Comparison of ENCODE assay signal across 17 mouse cellular contexts in the genomic region with DNA sequence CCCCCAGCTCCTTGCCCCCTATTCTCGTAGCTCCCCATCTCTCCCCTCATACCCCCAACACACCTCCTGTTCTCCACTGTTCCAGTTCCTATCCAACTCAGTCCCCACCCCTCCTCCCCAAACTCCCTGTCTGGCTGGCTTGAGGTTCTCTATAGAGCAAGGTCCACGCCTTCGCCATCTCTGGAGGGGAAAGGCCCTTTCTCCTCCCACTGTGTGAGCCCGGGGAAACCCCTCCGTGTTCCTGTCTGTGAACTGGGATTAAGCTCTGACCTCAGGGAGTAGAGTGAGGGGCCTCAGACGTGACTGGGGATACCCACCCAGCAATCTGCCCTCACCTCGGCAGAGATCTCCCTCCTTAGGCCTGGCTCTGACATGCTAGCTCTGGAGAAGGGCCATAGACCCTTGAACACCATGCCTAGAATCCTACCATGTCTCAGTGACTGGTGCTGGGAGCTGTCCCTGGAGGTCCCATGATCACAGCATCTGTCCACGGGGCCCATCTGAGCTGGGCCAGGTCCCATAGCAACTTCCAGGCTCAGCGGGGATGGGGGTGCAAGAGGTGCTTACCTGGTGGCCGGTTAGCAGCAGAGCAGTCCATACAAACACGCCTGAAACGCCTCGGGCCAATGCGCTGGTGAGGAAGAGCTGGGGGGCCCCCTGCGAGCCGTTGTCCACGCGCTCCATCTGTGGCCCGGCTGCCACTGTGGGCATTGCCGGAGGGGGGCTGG. TPM values are rescaled to one million over a fixed set of nuclear protein-coding genes. Genes with fewer than 3 reads are reported as not detected.
DNase-seq lines count a peak whose midpoint lies in the region; ATAC-seq lines count a peak whose summit lies in the region.
"Had no signal": no experiment of that assay in that cellular context is flagged by ENCODE, and none has a peak within 500 bp of the region (broad histone marks: within the 10 kb centered on the region; RNA-seq: fewer than 3 reads in every experiment).

No protein-coding gene starts in this region.

- ATAC-seq in heart, embryonic 11.5 days (replicated peaks; ENCODE audit: insufficient number of reproducible peaks, low FRiP score, low TSS enrichment), result no peak
- ATAC-seq in megakaryocyte, adult 5-6 weeks (ENCODE audit: poor library complexity, severe bottlenecking), result no peak
- ATAC-seq in limb, embryonic 13.5 days (ENCODE audit: low FRiP score, low read depth), result no peak
- ATAC-seq in stomach, embryonic 16.5 days (ENCODE audit: insufficient read depth, low FRiP score), result 0 out of 2 replicates have a peak, but pooled peaks have one; percentile 1
- ATAC-seq in CD4-positive, CD25-positive, alpha-beta regulatory T cell, adult 4 months, result no peak

- H3K9me3 ChIP-seq in heart, embryonic 11.5 days (replicated peaks; ENCODE audit: control insufficient read depth, low read length), result no peaks in the 10 kb centered on the region
- no peaks in the 10 kb centered on the region for H3K9me3 ChIP-seq in megakaryocyte, embryonic 14.5 days
- no peaks in the 10 kb centered on the region for H3K9me3 ChIP-seq in limb, embryonic 13.5 days
- no peaks in the 10 kb centered on the region for H3K9me3 ChIP-seq in stomach, embryonic 16.5 days (replicated peaks; ENCODE audit: control insufficient read depth, low read length)
- H3K9me3 ChIP-seq: midbrain, embryonic 12.5 days had no signal

- DNase-seq in heart, postnatal 14 days, result no peak
- DNase-seq in thymus, postnatal 36 days, result no peak
- DNase-seq: adrenal gland, postnatal 25 days; B cell, adult 2 months; right cerebral cortex, postnatal 25 days had no signal

- peaks cover 8% of the 10 kb centered on the region; the same call in 1 of the 2 replicates for H3K4me1 ChIP-seq in heart, embryonic 11.5 days (ENCODE audit: control insufficient read depth, insufficient read depth, low read length)
- H3K4me1 ChIP-seq in megakaryocyte, embryonic 14.5 days, result peaks cover 85% of the 10 kb centered on the region
- no peaks in the 10 kb centered on the region for H3K4me1 ChIP-seq in limb, embryonic 13.5 days
- H3K4me1 ChIP-seq in stomach, embryonic 16.5 days (ENCODE audit: control insufficient read depth, insufficient read depth, low read length), result peaks cover 3% of the 10 kb centered on the region; the same call in 1 of the 2 replicates
- H3K4me1 ChIP-seq: midbrain, embryonic 12.5 days had no signal

- no peak overlapping the region for H3K27ac ChIP-seq in heart, embryonic 11.5 days (ENCODE audit: low read depth, low read length)
- H3K27ac ChIP-seq in limb, embryonic 13.5 days, result no peak overlapping the region
- H3K27ac ChIP-seq in stomach, embryonic 16.5 days (ENCODE audit: low read length), result peak overlapping the region; percentile 15; the same call in 1 of the 2 replicates
- H3K27ac ChIP-seq: midbrain, embryonic 12.5 days had no signal

- no peaks in the 10 kb centered on the region for H3K36me3 ChIP-seq in heart, embryonic 11.5 days (ENCODE audit: control insufficient read depth, insufficient read depth, low read length)
- H3K36me3 ChIP-seq in megakaryocyte, embryonic 14.5 days (replicated peaks; ENCODE audit: low read length), result peaks cover 10% of the 10 kb centered on the region
- H3K36me3 ChIP-seq in limb, embryonic 13.5 days, result no peaks in the 10 kb centered on the region
- no peaks in the 10 kb centered on the region for H3K36me3 ChIP-seq in stomach, embryonic 16.5 days (ENCODE audit: control insufficient read depth, insufficient read depth, low read length)
- H3K36me3 ChIP-seq: midbrain, embryonic 12.5 days had no signal

- H3K27me3 ChIP-seq in heart, embryonic 11.5 days (ENCODE audit: control insufficient read depth, insufficient read depth, low read length), result peaks cover 27% of the 10 kb centered on the region
- no peaks in the 10 kb centered on the region for H3K27me3 ChIP-seq in megakaryocyte, embryonic 14.5 days (replicated peaks)
- H3K27me3 ChIP-seq in limb, embryonic 13.5 days, result peaks cover 55% of the 10 kb centered on the region
- H3K27me3 ChIP-seq in stomach, embryonic 16.5 days (ENCODE audit: control insufficient read depth, insufficient read depth, low read length), result peaks cover 8% of the 10 kb centered on the region; the same call in 1 of the 2 replicates

- peak overlapping the region; percentile 34; the same call in 1 of the 2 replicates for H3K9ac ChIP-seq in heart, embryonic 11.5 days (ENCODE audit: low read depth, low read length)
- 0 out of 2 replicates have a peak overlapping the region, but pooled peaks have one; percentile 8 for H3K9ac ChIP-seq in limb, embryonic 13.5 days
- H3K9ac ChIP-seq in stomach, embryonic 16.5 days (ENCODE audit: low read length), result peak overlapping the region; percentile 50
- H3K9ac ChIP-seq: midbrain, embryonic 12.5 days had no signal

- intact Hi-C loops in heart, postnatal 14 days (cut with DNase I), result no loop called here

- H3K4me2 ChIP-seq in heart, embryonic 11.5 days, result peak overlapping the region; percentile 34
- H3K4me2 ChIP-seq in limb, embryonic 13.5 days (replicated peaks), result no peak overlapping the region
- peak overlapping the region; percentile 43 for H3K4me2 ChIP-seq in stomach, embryonic 16.5 days (ENCODE audit: low read depth, low read length)
- H3K4me2 ChIP-seq: midbrain, embryonic 12.5 days had no signal

- peak overlapping the region; percentile 23 for H3K4me3 ChIP-seq in heart, embryonic 11.5 days (ENCODE audit: low read depth, low read length)
- H3K4me3 ChIP-seq in megakaryocyte, embryonic 14.5 days (replicated peaks), result peak overlapping the region; percentile 78
- no peak overlapping the region for H3K4me3 ChIP-seq in limb, embryonic 13.5 days
- H3K4me3 ChIP-seq in stomach, embryonic 16.5 days (replicated peaks; ENCODE audit: low read length), result peak overlapping the region; percentile 44; the same call in 1 of the 2 replicates
- H3K4me3 ChIP-seq: midbrain, embryonic 12.5 days had no signal

- WGBS in heart, embryonic 11.5 days (ENCODE audit: insufficient replicate concordance), result 69% methylated on average over 20 of the region's 20 CpGs
- 64% methylated on average over 20 of the region's 20 CpGs for WGBS in limb, embryonic 13.5 days
- WGBS in stomach, embryonic 16.5 days, result 56% methylated on average over 20 of the region's 20 CpGs

RNA-seq across cellular contexts. Expression of a gene that starts 7.2 kb away (rescaled TPM):
- 2.6 and 3.0 TPM in 2 replicates for polyA plus RNA-seq in heart, embryonic 11.5 days (2014; fragmentation: Nextera tagmentation; extraction: Ambion mirVana)
- under 1 TPM in 1 of 2 experiments, not detected in 1; 0.65 TPM for total RNA-seq in heart, postnatal 14 days (2021)
- 4.6 and 27.1 TPM in 2 replicates for polyA plus RNA-seq in megakaryocyte, embryonic 14.5 days (2012; ENCODE audit: insufficient read depth, low replicate concordance)
- total RNA-seq in megakaryocyte, adult 5-6 weeks (2015), result not detected in 2 replicates
- not detected in 2 replicates for total RNA-seq in megakaryocyte, adult 5-6 weeks (2017)
- 1.8 and 2.0 TPM in 2 replicates for polyA plus RNA-seq in limb, embryonic 13.5 days (2015; fragmentation: Nextera tagmentation; extraction: Ambion mirVana)
- polyA plus RNA-seq in stomach, embryonic 16.5 days (2015; fragmentation: Nextera tagmentation; extraction: Ambion mirVana), result 39.7 and 42.4 TPM in 2 replicates
- under 1 TPM in 1 of 2 experiments, not detected in 1; 0.18 TPM for polyA plus RNA-seq in CD4-positive, CD25-positive, alpha-beta regulatory T cell, adult 4 months (2017; shearing (Covaris generic))
- total RNA-seq: adrenal gland, postnatal 25 days had no signal

RNA-seq across cellular contexts. Expression of a gene that starts 13.6 kb away (rescaled TPM):
- polyA plus RNA-seq in heart, embryonic 11.5 days (2014; fragmentation: Nextera tagmentation; extraction: Ambion mirVana), result not detected in 2 replicates
- total RNA-seq in heart, postnatal 14 days (2021), result not detected
- not detected in 2 replicates for polyA plus RNA-seq in megakaryocyte, embryonic 14.5 days (2012; ENCODE audit: insufficient read depth, low replicate concordance)
- total RNA-seq in megakaryocyte, adult 5-6 weeks (2015), result not detected in 2 replicates
- total RNA-seq in megakaryocyte, adult 5-6 weeks (2017), result 0.18 TPM in 1 of 2 replicates, not detected in the other
- not detected in 2 replicates for polyA plus RNA-seq in limb, embryonic 13.5 days (2015; fragmentation: Nextera tagmentation; extraction: Ambion mirVana)
- not detected in 2 replicates for polyA plus RNA-seq in stomach, embryonic 16.5 days (2015; fragmentation: Nextera tagmentation; extraction: Ambion mirVana)
- not detected for polyA plus RNA-seq in CD4-positive, CD25-positive, alpha-beta regulatory T cell, adult 4 months (2017; shearing (Covaris generic))
- total RNA-seq: adrenal gland, postnatal 25 days; hematopoietic stem cell, adult 5-6 weeks; left cerebral cortex, adult 8-10 months had no signal
- polyA plus RNA-seq: gonadal fat pad, adult 2 months; large intestine, adult 2 months; midbrain, embryonic 12.5 days; urinary bladder, adult 2 months had no signal

RNA-seq across cellular contexts. Expression of a gene that starts 14.1 kb away (rescaled TPM):
- polyA plus RNA-seq in heart, embryonic 11.5 days (2014; fragmentation: Nextera tagmentation; extraction: Ambion mirVana), result 49.6 and 50.1 TPM in 2 replicates
- 10 to 100 TPM in 1 of 2 experiments, 1 to 10 TPM in 1; 9.9 to 10.8 TPM for total RNA-seq in heart, postnatal 14 days (2021)
- 8.5 and 30.7 TPM in 2 replicates for polyA plus RNA-seq in megakaryocyte, embryonic 14.5 days (2012; ENCODE audit: insufficient read depth, low replicate concordance)
- total RNA-seq in megakaryocyte, adult 5-6 weeks (2015), result 17.6 and 18.3 TPM in 2 replicates
- 15.2 and 15.6 TPM in 2 replicates for total RNA-seq in megakaryocyte, adult 5-6 weeks (2017)
- 68.3 and 80.7 TPM in 2 replicates for polyA plus RNA-seq in limb, embryonic 13.5 days (2015; fragmentation: Nextera tagmentation; extraction: Ambion mirVana)
- polyA plus RNA-seq in stomach, embryonic 16.5 days (2015; fragmentation: Nextera tagmentation; extraction: Ambion mirVana), result 62.5 and 62.9 TPM in 2 replicates
- 10 to 100 TPM; 45.9 to 60.3 TPM for polyA plus RNA-seq in CD4-positive, CD25-positive, alpha-beta regulatory T cell, adult 4 months (2017; shearing (Covaris generic))

RNA-seq across cellular contexts. Expression of a gene that starts 21.2 kb away (rescaled TPM):
- 13.5 and 19.1 TPM in 2 replicates for polyA plus RNA-seq in heart, embryonic 11.5 days (2014; fragmentation: Nextera tagmentation; extraction: Ambion mirVana)
- total RNA-seq in heart, postnatal 14 days (2021), result 10 to 100 TPM; 23.4 to 26.9 TPM
- polyA plus RNA-seq in megakaryocyte, embryonic 14.5 days (2012; ENCODE audit: insufficient read depth, low replicate concordance), result 26.5 and 40.1 TPM in 2 replicates
- 9.7 and 10.1 TPM in 2 replicates for total RNA-seq in megakaryocyte, adult 5-6 weeks (2015)
- total RNA-seq in megakaryocyte, adult 5-6 weeks (2017), result 18.2 and 20.9 TPM in 2 replicates
- polyA plus RNA-seq in limb, embryonic 13.5 days (2015; fragmentation: Nextera tagmentation; extraction: Ambion mirVana), result 7.3 and 8.6 TPM in 2 replicates
- polyA plus RNA-seq in stomach, embryonic 16.5 days (2015; fragmentation: Nextera tagmentation; extraction: Ambion mirVana), result 18.9 and 22.3 TPM in 2 replicates
- 10 to 100 TPM; 13.6 to 17.2 TPM for polyA plus RNA-seq in CD4-positive, CD25-positive, alpha-beta regulatory T cell, adult 4 months (2017; shearing (Covaris generic))

RNA-seq across cellular contexts. Expression of a gene that starts 37.1 kb away (rescaled TPM):
- polyA plus RNA-seq in heart, embryonic 11.5 days (2014; fragmentation: Nextera tagmentation; extraction: Ambion mirVana), result 21.4 and 26.4 TPM in 2 replicates
- total RNA-seq in heart, postnatal 14 days (2021), result 10 to 100 TPM; 41.8 to 43.8 TPM
- polyA plus RNA-seq in megakaryocyte, embryonic 14.5 days (2012; ENCODE audit: insufficient read depth, low replicate concordance), result 42.9 and 56.6 TPM in 2 replicates
- 25.5 and 41.7 TPM in 2 replicates for total RNA-seq in megakaryocyte, adult 5-6 weeks (2015)
- total RNA-seq in megakaryocyte, adult 5-6 weeks (2017), result 15.9 and 31.2 TPM in 2 replicates
- 25.2 and 29.2 TPM in 2 replicates for polyA plus RNA-seq in limb, embryonic 13.5 days (2015; fragmentation: Nextera tagmentation; extraction: Ambion mirVana)
- 20.2 and 21.0 TPM in 2 replicates for polyA plus RNA-seq in stomach, embryonic 16.5 days (2015; fragmentation: Nextera tagmentation; extraction: Ambion mirVana)
- 10 to 100 TPM in 1 of 2 experiments, 1 to 10 TPM in 1; 8.8 to 18.3 TPM for polyA plus RNA-seq in CD4-positive, CD25-positive, alpha-beta regulatory T cell, adult 4 months (2017; shearing (Covaris generic))
